Mouse (Mus musculus) heart, postnatal 25 days (tissue): ENCODE measurements around the gene Hes2. TPM values are rescaled to one million over a fixed set of nuclear protein-coding genes. Genes with fewer than 3 reads are reported as not detected.
A peak's percentile ranks its signal among the peaks of the same experiment; 100 is the strongest.

Source experiments
- DNase-seq: peaks from one replicate; pipeline ENCODE4 v3.0.0; 2022; ENCODE audit warnings: low spot score
- intact Hi-C: fragments of 180-260 bp; cut with DNase I; formaldehyde crosslinking; loops from one replicate; pipeline ENCODE4 v1.15.1; 2025
- total RNA-seq, 2 experiments: library from RNA; stranded (reverse); gene quantifications; 2 replicates each; pipeline ENCODE4 v1.2.3; 2021

The Hes2 gene
- total RNA-seq, 2 experiments from 2014 or later: not detected

DNA sequence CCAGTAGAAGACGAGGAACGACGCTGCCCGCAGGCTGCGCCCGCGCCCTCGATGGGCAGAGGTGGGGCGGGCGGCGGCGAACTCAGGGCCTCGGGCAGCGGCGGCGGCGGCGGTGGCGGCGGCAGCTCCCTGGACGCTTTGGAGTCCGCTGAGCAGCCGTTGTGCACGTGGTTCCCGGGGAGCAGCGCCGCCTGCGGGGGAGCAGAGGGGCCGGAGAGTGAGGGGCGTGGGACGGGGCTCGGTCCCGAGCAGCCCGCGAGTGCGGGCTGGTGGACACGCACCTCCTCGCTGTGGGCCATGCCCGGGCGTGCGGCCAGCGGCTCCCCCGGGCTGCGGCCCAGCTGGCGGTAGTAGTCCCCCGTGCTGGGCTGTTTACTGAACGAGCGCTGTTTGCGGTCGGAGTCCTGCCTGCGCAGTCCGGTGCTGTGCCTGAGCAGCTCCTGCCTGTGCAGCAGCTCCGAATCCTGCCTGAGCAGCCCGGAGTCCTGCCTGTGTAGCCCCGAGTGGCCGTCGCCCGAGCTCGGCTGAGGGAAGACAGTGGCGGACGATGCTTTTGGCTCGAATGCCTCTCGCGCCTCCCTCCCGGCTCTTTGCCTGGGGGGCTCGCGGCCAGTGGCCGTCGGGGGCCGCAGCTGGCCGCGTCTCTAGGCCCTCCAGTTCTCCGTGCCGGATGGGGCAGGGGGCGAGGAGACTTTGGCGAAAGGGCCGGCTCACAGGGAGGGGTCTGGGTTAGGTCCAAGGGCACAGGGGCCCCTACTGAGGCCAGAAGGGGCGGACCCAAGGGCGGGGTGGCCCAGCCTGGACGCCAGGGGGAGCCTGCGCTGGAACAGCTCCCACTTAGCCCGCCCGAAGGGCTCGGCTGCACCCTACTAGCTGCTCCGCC, 27.7 kb upstream of the Hes2 start:
- DNase-seq: no peak
- intact Hi-C loops: no loop called here

DNA sequence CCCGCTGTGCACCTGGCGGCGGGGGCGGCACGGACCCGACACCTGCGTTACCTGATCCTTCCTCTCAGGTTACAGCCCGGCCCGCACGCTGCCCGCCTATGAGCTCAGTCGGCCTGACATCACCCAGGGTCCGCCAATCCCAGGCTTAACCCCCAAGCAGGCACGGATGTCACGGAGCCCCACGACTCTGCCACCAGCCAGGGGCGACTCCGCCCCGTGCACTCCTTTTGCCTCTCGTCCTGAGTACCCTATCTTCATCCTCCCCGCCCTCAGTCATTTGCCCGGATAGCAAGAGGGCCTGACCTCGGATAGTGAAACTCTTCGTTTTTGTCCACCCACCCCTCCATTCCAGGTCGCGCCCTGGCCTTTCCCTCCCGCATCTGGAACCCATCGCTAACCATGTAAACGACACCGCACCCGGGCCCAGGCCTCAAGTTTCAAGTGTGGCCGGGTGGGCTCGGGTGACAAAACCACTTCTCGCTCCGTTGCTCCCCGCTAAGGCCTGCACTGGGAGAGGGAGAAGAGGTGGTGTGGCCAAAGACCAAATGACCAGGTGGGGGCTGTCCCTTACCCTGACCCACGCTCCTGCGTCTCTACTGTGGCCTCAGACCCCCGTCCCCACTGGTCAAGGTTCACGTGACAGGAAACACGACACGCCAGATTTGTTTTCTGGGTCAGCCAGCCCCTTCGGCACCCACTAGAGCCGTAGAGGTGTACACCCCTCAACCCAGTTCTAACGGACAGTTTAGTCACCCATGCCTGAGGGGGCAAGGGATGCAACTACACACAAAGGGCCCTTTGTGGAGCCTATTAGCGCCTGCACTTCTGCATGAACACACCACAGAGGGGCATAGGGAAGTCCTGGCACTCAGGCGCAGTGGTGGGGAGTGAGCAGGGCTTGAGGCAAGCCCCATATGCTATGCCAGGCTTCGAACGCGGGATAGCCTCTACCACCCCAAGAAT, 26.6 kb upstream of the Hes2 start:
- no peak for DNase-seq
- intact Hi-C loops: no loop called here

DNA sequence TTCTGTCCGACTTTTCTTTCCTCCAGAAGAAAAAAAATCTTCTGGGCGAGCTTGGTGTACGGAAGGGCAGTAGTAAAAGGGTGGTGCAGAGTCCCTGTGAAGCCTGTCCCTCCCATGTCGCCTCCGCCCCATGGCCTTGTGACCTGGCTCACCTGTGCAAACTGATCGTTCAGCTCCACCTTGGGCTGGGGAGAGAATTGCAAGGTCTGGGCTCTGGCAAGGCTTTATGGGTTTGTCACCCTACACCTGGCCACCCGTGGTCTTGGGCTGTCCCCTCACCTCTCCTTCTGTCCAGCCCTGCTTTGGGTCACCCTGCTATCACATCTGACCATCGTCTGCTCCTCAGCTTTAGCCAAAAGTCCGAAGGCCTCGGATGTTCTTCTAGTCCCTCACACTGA, 25.9 kb upstream of the Hes2 start:
- intact Hi-C loops: no loop called here
- no peak for DNase-seq

DNA sequence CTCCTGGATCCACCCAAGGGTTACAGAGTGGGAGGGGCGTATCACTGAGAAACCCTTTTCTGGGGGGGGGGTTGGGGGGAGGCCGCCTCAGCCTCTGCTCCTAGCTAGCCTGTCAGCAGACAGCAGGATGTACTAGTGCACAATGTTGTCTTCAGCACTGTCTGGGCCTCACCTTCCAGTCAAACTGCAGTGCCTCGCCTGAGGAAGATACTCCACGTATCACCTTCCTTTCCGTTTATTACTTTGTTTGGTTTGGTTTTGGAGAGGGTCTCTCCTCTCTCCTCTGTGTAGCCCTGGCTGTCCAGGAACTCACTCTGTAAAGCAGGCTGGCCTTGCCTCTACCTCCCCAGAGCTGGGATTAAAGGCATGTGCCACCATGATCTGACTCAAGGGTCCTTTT, 25.5 kb upstream of the Hes2 start:
- DNase-seq: no peak
- intact Hi-C loops: no loop called here

DNA sequence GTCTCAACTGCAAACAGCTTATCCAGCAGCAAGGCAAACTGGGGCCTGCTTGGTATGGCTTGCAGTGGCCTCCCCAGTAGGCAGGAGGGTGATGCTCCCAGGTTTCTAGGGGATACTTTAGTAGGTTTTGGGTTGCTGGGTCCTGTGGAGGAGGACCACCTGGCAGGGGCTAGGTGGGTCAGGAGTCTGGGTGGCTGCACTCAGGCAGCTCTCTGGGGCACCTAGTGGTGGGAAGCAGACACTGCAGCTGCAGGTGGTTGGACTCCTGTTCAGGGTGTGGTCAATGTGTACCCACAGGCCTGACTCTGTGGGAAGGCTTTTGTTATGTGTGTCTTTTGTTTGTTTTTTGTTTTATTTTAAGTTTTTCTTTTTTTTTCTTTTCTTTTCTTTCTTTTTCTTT, 24.2 kb upstream of the Hes2 start:
- no peak for DNase-seq
- intact Hi-C loops: no loop called here

DNA sequence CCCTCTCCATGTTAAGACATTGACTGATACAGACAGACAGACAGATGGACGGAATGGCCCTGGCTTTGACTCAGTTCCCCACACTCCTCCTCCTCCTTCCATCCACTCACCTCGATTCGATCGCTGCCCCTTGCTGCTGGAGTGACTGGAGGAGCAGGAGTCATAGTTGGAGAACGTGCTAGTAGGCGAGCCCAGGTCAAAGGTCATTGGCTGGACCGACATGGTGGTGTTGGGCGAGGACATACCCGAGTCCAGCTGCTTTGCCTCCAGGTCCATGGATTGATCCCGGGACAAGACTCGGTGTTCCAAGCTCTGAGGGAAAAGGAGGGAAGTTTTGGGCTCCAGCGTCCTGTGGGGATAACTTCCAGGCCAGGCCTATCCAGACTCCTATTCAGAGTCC, 23.3 kb upstream of the Hes2 start:
- intact Hi-C loops: no loop called here
- no peak for DNase-seq

DNA sequence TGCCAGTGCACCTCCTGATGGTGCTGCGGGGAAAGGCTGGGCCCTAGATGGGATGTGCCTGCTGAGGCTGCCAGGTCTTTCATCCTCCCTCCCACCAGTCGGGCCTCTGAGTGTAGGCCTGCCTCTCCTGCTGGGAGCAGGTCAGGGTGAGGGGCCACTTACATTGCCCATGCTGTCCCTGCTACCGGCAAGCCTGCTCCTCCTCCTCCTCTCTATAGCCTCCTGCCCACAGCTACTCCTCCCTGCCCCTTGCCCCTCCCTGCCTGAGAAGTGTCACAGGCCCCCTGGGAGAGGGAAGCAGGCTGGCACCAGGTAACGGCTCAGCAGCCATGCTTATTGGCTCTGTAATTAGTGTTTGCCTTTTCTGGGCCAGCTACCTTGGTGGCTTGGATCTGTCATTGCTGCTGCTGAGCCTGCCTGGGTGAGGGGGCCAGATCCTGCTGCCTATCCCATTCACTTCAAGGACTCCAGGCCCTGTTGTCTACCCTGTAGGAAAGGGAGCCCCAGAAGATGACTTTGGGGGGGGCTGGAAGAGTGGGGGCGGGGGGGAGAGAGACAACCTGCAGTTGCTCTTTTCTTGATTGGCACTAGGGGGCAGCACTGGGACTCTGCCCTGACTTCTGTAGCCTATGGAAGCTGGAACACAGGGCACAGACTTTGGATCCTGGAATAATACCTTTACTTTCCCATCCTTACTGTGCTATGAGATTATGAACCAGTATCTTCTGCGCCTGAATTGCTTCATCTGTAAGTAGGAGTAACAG, 22.4 kb upstream of the Hes2 start:
- DNase-seq: no peak
- intact Hi-C loops: no loop called here

DNA sequence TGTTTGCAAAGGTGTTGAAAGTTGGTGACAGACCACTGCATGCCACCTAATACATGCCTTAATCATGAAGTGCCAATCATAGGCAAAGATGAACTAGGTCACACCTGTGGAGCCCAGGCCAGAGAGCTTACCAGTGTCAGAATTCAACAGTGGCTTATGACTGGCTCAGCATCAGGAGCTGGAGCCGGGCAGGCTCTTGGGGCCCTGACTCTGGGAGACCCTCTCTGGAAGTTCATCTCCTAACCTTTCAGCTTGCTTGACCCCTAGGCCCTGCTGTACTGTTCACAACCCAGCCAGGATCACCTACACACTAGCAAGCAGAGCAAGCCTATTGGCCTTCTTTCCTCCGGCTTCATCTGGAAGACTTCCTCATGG, 21.8 kb upstream of the Hes2 start:
- intact Hi-C loops: no loop called here
- DNase-seq: no peak

DNA sequence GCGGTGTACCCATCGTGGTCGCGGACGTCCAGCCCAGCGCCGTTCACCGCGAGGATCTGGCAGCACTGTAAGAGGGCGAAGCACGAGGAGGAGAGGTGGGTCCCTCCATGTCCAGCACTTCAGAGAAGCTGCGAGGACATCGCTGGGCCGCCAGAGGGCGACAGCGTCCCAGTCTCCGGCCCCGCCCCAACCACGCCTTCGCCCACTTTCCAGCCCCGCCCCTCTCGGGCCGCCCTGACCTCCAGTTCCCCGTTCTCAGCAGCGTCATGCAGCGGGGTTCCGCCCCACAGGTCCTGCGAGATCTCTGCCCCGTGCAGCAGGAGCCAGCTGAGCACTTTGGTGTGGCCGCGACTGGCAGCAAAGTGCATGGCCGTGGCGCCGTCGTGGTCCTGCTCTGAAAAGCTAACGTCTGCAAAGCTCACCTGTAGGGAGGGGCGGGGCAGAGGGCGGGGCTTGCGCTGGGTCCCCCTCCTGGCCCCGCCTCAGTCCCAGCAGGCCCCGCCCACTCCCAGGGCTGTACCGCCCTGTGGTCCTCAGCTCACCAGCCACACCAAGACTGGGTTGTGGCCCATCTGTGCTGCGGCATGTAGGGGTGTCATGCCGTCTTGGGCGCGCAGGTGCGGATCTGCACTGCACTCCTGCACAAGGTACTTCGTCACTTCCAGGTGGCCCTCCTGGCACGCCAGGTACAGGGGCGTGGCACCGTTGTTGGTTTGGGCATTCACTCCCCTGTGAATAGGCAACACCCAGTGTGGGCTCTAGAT, 20.0 kb upstream of the Hes2 start:
- intact Hi-C loops: no loop called here

DNA sequence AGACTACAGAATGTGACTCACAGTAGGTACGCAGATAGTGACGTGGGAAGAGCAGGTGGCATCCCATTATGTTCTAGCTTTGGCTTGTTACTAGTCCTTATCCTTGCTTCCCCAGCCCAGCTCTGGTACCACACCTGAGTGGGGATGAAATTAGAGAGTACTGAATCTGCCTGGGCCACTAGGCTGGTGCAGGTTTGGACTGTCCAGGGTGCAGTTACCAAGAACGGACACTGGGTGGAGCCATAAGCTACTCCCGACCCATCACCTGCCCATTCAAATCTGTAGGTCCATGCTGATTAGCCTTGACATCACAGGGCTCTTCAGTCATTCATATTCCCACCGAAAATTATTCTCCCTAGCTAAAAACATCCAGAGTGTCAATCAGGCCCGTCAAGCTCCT, 18.2 kb upstream of the Hes2 start:
- intact Hi-C loops: no loop called here
- no peak for DNase-seq

More for the DNA sequence above, 20.0 kb upstream of the Hes2 start:
- peak; percentile 78 for DNase-seq

DNA sequence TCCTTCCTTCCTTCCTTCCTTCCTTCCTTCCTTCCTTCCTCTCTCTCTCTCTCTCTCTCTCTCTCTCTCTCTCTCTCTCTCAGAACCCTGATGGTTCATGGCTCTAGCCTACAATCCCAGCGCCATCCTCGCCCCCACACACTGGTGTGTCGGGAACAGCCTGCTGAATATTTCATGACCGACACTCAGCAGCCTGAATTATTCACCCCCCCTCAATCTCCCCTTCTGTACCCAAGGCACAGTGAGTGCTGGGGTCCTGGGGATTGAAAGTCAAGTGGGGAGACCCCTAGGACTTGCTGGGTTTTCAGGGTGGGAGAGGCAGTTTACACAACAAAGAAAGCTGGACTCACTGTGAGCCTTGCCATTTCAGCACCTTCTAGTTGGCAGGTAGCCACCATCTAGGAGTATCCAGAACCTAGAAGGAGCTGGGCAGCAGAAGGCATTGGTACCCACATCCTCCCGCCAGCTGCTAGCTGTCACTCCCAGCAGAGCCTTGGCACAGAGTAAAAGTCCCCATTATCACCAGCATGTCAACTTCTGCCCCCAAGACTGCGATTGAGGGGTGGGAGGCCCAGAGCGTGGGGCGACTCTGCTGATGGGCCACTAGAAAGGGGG, 17.0 kb upstream of the Hes2 start:
- DNase-seq: no peak

DNA sequence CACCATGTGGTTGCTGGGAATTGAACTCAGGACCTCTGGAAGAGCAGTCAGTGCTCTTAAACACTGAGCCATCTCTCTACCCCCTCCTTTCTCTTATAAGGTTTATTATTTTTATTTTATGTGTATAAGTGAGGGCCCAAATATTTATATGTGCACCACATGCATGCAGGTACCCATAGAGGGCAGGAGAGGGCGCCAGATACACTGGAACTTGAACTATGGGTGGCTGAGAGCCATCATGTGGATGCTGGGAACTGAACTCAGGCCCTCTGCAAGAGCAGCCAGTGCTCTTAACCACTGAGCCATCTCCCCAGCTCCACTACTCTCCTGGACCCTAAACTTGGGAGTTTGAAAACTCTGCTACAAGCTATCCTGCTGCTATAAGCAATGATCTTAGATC, 15.0 kb upstream of the Hes2 start:
- intact Hi-C loops: no loop called here
- DNase-seq: no peak

More for the DNA sequence above, 17.0 kb upstream of the Hes2 start:
- intact Hi-C loops: no loop called here

DNA sequence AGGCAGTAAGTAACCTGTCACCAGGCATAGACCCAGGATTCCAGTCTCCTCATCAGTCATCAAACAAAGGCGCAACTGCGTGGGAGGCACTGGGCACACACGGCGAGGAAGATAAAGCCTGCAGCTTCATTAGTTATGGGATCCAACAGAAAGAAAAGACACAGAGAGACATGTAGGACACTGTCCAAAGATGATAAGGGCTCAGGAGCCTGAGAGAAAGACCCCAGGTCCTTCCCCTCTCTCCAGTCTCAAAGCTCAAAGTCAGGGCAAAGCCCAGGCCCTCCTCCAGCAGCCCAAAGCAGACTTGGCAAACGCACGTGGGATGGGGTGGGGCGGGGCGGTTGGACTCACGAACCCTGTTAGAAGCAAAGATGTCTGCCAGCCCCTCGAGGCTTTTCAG, 13.2 kb upstream of the Hes2 start:
- no peak for DNase-seq
- intact Hi-C loops: no loop called here

DNA sequence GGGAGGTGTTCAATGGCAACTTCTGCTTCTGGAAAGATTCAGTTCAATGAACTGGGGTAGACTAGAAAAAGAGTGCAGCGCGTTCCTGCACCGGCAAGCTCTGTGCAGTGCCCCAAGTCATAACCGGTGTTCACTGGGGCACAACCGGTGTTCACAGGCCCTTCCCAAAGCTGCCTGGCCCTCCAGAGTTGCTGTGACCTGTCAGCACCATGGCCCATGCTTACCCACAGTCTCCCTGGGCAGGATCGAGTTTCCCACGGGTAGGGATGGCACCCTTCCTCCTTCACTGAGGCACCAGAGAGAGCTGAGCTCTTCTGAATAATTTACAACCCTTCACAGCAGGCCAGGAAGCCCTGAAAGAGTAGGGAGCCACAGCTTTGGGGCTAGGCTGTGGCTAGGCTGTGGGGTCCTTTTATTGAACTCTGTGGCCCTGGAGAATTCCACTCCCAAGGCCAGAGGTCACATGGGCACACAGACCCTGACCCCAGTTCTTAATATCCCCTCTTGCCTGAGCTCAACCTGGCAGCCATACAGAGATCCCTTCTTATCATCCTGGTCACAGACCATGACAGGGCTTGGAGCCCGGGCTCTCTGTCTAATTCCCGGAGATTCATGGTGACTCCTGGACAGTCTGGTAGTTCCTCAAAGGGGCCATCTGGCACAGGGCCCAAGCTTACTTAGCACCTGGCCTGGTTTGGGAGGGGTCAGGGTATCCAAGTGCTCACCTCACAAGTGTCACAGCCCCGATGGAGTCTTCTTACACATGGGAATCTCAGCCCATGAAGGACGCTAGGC, 12.4 kb upstream of the Hes2 start:
- intact Hi-C loops: no loop called here
- DNase-seq: no peak

DNA sequence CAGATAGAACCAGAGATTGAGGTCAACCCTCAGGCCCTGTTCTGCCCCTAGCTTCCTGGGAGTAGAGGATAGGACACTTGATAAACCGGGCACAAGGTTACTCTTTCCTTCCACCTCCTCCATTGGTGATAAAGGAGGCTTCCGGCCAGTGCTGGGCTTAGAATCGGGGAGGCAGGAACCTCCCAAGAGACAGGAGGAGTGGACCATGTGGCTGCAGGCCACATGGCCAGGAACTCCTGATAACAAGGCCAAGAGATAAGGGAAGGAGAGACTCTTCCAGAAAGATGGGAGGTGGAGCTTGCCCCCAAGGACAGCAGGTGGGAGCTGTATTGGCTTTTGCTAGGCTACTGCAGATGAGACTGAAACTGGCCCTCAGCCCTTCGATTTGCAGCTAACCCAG, 8.1 kb upstream of the Hes2 start:
- DNase-seq: no peak
- intact Hi-C loops: no loop called here

DNA sequence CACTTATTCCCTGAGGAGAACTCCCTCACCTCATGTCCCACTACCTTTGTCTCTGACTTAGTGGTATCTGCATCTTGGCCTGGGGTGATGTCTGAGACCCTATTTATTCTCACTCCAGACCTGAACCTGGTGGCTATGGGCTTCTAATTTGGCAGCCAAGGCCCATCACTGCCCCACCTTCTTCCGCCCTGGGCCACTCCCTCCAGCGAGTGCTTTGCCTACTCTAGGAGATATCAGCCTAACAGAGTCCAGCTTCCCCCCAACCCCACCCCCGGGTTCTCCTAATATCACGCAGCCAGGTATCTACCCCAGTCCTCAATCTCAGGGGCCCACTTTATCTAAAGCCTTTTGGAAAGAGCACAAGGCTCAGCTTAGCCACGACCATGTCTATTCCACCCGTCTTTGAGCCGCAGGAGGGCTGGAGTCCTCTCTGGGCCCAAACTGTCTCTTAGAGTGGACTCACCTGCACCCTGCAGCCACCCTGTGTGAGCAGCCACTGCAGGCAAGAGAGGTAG, 7.2 kb upstream of the Hes2 start:
- intact Hi-C loops: no loop called here
- DNase-seq: no peak

DNA sequence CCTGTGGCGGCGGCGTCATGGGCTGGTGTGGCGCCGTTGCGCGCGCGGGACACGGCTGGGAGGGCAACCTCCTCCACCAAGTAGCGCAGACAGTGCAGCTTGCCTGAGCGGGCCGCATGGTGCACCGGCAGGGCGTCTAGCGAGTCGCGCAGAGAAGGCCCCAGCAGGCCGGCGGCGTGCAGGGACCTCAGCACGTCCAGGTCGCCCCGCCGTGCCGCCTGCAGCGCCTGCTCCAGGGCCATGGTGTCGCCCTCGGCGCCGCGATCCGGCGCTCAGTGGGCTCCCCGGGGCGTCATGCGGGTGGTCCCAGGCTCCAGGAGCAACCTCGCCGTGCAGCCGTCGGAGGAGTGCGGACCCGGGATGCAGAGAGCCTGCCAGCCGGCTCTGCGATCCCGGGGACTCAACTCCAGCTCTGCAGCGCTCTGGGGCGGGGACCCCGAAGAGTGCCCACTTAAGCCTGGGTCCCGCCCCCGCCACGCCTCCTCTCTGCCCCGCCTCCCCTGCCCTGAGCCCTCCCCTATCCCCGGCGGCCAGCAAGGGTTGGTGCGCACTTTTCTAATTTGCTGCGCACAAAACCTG, 6.6 kb upstream of the Hes2 start, which contains the start of gene Espn:
TSS of gene Espn (minus strand) at position 406 of the 579 bp plus-strand sequence.
- DNase-seq: no peak
- intact Hi-C loops: no loop called here

DNA sequence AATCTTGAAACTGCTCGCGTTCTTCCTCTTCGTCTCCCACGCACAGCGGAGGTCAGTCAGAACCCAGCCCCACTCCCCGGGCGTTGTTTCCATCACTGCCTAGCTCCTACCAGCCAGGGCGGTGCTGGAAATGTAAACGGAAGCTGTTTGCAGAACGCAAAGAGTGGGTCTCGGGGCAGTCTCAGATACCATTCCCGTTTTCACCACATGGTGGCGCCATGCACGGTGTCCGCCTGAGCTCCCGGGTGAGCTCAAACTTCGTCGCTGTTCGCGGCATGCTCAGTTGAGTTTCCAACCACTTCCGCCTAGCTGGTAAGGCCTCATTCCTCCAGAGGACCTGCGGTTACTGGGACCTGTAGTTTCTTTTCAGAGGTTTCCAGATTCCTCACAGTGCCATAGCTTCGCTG, 4.9 kb upstream of the Hes2 start:
- intact Hi-C loops: no loop called here
- DNase-seq: peak; percentile 59
